Mouse (Mus musculus) adrenal gland, postnatal 4 days (tissue): ENCODE measurements around the gene Wnt5b. TPM values are rescaled to one million over a fixed set of nuclear protein-coding genes. Genes with fewer than 3 reads are reported as not detected.
"Not testable (repeated sequence)": the region's sequence is repeated elsewhere in the genome, so short reads cannot be mapped to it uniquely, and the experiment has no call there.

ENCODE experiments used
- DNase-seq, 2 experiments: peaks; one replicate each; pipeline ENCODE4 v3.0.0; 2021 to 2022; ENCODE audit warnings: low spot score in 2 of 2, mixed read lengths in 2 of 2
- total RNA-seq, 2 experiments: library from RNA; stranded (reverse); gene quantifications; 2 replicates each; pipeline ENCODE4 v1.2.3; 2021

Wnt5b gene
- total RNA-seq, 2 experiments from 2014 or later, result 4.5 to 6.2 TPM

DNA sequence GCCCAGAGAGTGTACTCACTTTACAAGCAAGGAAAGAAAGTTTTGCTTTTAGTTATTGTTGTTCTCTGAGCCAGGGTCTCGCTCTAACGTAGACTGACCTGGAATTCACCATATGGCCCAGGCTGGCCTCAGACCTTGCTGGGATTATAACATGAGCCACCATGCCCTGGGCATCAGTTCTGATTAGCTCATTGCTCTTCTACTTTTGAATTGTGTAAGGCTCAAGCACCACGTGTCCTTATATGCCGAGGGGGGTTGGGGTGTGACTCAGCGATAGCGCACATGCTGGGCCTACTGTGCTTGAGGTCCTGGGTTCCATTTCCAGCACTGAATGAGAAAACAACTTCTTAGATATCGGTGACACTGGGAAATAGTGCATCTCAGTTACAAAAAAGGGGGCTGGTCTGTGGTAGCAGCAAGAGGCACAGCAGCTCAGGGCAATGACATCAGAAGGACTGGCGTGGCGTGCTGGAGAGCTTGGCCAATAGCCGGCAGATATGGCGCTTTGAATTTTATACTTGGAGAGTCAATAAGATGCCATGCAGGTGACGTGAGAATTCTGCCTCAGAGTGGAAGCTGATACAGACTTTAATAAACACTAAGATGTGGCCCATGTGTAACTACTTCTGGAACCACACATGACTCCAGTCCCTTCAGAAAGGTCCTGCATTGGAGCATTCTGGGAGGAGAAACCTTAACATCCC is 57.6 kb downstream of the Wnt5b start:
- no peak for DNase-seq

DNA sequence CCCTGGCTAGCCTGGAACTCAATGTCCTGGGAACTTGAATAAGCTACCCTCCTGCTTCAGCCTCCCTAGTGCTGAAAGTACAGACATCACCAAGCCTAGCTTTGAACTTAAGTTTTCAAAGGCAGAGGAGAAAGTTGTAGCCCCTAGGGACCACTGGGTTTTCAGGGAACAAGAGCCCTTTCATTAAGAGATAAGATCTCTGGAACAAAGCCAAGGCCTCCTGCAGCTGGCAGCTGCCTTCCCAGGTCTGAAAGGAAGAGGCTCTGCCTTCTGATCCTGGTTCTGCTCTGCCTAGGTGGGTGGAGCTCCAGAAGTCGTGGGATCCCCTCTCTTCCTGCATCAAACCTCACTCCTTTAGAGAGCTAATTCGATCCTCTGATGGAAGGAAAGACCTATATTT is 58.7 kb downstream of the Wnt5b start:
- DNase-seq, result no peak

GRCm38 (mm10) chr6:119482958-119483600 is 61.1 kb downstream of the Wnt5b start:
- peak in 1 of 2 experiments; percentile 40 for DNase-seq

- not testable (repeated sequence) for DNase-seq
These were observed 62.3 kb downstream of the Wnt5b start for GRCm38 (mm10) chr6:119481741-119482390.

DNA sequence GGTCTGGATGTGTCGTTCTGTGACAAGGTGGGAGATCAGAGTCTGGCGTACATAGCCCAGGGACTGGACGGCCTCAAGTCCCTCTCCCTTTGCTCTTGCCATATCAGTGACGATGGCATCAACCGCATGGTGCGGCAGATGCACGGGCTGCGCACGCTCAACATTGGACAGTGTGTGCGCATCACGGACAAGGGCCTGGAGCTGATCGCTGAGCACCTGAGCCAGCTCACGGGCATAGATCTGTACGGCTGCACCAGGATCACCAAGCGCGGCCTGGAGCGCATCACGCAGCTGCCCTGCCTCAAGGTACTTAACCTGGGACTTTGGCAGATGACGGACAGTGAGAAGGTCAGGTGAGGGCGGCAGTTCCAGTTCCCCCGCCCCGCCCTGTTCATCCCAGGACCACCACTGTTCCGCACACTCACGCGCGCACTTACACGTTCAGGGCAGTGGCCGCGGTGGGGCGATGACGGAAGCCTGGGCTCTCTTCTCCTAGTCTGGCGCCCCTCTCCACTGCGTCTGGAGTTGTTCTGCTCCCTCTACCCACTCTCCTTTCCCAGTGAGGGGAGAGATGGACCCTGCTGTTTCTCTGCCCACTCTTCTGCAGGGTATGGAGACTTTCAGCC is 63.3 kb downstream of the Wnt5b start:
- DNase-seq, result no peak

- peak in 1 of 2 experiments; percentile 24 for DNase-seq
These were observed 64.1 kb downstream of the Wnt5b start for GRCm38 (mm10) chr6:119479876-119480705.

- no peak for DNase-seq
These were observed 64.7 kb downstream of the Wnt5b start, which contains the start of gene Fbxl14 for GRCm38 (mm10) chr6:119479343-119479875. Gene Fbxl14, plus strand, starts transcription at chr6:119479668.

DNA sequence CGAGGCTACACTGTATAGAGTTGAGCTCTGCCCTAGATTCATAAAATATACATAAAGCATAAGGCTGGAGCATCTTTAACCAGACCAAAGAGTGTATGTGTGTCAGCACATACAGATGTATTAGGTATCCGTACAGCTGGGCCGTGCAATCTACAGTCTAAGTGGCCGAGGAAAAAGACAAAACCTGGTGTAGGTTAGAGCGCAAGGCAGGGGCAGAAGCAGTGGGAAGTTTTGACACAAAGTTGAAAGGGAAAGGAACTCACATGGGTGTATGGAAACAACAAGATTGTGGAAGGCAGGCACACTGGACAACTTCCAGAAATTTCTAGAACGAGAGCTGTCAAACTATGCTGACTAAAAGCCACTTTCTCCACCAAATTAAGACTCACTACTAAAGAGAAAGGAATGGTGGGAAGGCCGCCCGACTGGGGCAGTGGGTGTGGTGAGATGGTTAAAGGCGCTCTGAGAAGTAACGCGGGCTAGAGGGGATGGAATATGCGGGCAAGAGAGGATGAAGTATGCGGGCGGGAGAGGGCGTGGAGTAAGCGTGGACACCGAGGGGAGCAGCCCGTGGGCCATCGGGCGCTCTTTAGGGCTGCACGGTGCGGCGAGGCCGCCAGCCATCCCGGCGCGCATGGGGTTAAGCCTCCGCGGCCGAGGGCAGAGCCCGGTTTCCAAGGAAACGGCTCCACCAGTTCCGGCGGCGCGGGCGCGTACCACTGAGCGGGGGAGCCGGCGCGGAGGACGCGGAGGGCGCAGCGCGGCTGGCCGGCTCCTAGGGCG is 65.4 kb downstream of the Wnt5b start:
- peak; percentile 67 to 75 for DNase-seq

GRCm38 (mm10) chr6:119477686-119478310 is 66.3 kb downstream of the Wnt5b start:
- DNase-seq, result no peak

- no peak for DNase-seq
These were observed 68.2 kb downstream of the Wnt5b start for GRCm38 (mm10) chr6:119475988-119476387.

DNA sequence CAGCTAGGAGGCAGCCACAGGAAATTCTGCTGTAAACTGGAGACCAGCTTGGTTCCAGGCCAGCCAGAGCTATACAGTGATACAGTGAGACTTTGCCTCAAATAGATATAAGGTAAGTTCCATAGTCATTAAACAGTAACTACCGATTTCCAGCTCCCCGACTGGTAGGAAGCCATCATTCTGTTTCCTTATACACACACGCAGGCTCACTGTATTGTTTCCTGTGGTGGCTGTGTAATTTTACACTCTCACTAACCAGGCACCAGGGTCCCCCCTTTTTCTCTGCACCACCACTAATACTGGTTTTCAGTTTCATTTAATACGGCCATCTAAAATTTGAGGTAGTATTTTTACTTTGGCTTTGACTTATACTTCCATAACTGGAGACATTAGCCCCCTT is 70.2 kb downstream of the Wnt5b start:
- no peak for DNase-seq

DNA sequence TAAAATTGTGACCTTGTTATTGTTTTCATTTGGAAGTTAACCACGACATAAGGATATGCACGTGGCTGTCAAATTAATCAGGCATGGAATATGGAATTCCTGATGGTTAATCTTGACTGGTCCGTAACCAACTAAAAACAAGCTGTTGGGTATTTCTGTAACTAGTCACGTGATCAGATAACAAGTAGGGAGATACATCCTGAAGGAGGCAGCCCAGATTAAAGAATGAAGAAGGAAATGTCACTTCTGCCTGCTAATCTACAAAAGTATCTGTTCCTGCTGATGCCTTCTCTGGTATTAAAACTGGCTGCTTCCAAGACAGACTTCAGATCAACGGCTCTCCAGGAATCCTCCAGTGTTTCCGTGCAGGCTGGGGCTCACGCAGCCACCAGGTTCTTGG is 70.7 kb downstream of the Wnt5b start:
- DNase-seq, result no peak

DNA sequence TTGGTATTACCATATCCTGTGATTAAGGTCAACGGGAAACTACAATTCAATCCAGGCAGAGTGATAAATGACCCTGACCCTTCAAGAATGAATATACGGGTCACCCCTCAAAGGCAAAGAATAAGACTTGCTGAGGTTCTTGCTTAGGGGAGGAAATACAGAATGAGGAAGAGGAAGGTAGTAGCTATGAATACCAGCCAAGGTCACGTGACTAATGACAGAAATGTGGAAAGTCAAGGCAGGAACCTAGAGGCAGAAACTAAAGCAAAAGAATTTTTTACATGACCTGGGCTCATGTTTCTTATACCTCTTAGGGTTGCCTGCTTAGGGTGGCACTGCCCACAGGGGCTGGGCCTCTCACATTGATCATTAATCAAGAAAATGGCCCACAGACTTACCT is 71.4 kb downstream of the Wnt5b start:
- no peak for DNase-seq

GRCm38 (mm10) chr6:119472135-119472534 is 72.0 kb downstream of the Wnt5b start:
- DNase-seq, result peak in 1 of 2 experiments; percentile 60

DNA sequence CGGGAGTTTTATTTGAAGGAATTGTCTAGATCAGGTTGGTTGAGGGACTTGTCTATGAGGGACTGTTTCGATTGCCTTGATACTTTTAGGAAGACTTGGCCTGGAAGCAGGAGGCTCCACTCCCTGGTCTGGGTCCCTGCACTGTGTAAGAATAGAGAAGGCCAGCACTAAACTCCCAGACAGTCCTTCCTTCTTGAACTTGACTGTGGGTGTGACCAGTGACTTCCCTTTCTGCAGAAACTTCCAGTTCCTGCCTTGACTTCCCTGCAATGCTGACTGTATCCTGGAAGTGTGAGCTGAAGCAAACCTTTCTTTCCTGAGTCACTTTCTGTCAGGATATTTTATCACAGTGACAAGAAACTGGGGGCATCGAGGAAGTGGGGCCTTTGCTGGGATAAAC is 73.4 kb downstream of the Wnt5b start:
- DNase-seq, result no peak

- no peak for DNase-seq
These were observed 76.4 kb downstream of the Wnt5b start for GRCm38 (mm10) chr6:119467785-119468059.

DNA sequence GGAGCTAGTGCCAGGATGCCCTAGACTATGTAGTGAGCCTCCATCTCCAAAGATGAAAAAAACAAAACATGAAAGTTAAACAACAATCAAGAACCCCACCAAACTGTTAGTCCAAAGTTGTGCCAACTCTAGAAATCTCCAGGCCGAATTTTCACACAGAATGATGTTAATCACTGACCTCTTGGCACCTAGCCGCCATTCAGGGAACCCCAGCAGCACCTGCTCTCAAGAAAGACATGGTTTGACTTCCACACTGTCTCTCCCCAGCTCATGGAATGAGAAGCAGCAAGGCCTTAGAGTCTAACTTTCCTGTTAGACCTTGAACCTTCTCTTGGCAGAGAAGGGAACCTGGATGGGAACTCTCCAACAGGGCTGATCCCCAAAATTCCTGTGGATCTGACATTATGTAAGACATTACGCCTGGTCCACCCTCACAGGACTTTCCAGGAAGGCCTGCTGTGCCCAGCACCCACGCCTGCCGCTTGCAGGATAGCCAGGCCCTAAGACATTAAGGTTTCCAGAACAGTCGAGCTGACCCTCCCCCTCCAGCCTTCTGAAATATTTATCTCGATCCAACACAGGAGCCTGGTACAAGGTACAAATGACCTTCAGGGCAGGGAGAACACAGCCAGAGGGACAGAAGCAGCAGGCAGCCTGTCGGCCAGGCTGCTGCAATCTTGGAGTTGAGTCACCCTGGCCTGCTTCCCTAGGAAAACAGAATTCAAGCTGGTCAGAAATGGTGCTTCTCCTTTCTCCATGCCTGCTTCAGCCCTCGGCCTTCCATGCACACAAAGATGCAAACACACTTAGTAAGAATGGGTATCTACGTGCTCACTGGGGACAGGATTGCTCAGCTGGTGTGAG is 77.0 kb downstream of the Wnt5b start:
- DNase-seq, result no peak

- no peak for DNase-seq
These were observed 78.0 kb downstream of the Wnt5b start for GRCm38 (mm10) chr6:119466161-119466560.

DNA sequence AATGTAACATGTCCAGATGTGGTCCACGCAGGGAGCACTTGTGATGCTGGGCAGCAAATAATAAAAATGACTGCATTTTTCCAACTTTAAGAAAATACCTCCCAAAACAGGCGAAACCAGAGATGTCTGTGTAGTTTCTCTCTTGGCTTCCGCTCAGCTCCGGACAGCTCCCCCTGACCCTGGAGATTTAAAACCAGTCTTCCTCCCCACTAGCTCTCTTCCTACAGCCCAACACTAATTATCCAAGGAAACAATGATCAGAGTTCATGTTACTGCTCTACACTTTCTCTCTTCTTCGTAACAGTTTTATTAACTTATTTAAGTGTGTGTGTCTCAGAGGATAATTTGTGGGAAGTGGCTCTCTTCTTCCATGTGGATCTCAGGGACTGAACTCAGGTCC is 83.8 kb downstream of the Wnt5b start:
- no peak for DNase-seq
